Mouse (Mus musculus) regulatory T cell (primary cell): ENCODE data around the gene Hsd11b1.
"Not testable (repeated sequence)": the region's sequence is repeated elsewhere in the genome, so short reads cannot be mapped to it uniquely, and the experiment has no call there.

Experiments used
- in situ Hi-C: fragments of 300-600 bp; cut with MboI, MseI; formaldehyde crosslinking; loops from one replicate; pipeline ENCODE4 v1.15.1; 2025; ENCODE audit warnings: high pct_unique_total_duplicates

Gene Hsd11b1

GRCm38 (mm10) chr1:193263955-193264598, at the start of gene Hsd11b1:
Gene Hsd11b1, minus strand, starts transcription at chr1:193264075.
- in situ Hi-C loops, result loop anchor here (5.0 kb wide), 1 partner anchor 63 kb away; no protein-coding TSS in a partner anchor

GRCm38 (mm10) chr1:193311596-193311995, 47.7 kb upstream of the Hsd11b1 start:
- in situ Hi-C loops, result no loop called here

- in situ Hi-C loops, result no loop called here
Observed at GRCm38 (mm10) chr1:193310519-193311085, 46.7 kb upstream of the Hsd11b1 start.

GRCm38 (mm10) chr1:193309785-193310518, 46.1 kb upstream of the Hsd11b1 start:
- in situ Hi-C loops, result no loop called here

GRCm38 (mm10) chr1:193306832-193307231, 43.0 kb upstream of the Hsd11b1 start:
- in situ Hi-C loops, result no loop called here

- in situ Hi-C loops, result no loop called here
Observed at GRCm38 (mm10) chr1:193305386-193305785, 41.5 kb upstream of the Hsd11b1 start.

- in situ Hi-C loops, result no loop called here
Observed at GRCm38 (mm10) chr1:193303096-193303495, 39.2 kb upstream of the Hsd11b1 start.

- in situ Hi-C loops, result no loop called here
Observed at GRCm38 (mm10) chr1:193302093-193302405, 38.2 kb upstream of the Hsd11b1 start.

- in situ Hi-C loops, result no loop called here
Observed at GRCm38 (mm10) chr1:193301216-193302092, 37.6 kb upstream of the Hsd11b1 start.

GRCm38 (mm10) chr1:193299995-193300394, 36.1 kb upstream of the Hsd11b1 start:
- in situ Hi-C loops, result no loop called here

GRCm38 (mm10) chr1:193298141-193298765, 34.4 kb upstream of the Hsd11b1 start:
- in situ Hi-C loops, result no loop called here

- in situ Hi-C loops, result no loop called here
Observed at GRCm38 (mm10) chr1:193295920-193296319, 32.0 kb upstream of the Hsd11b1 start.

GRCm38 (mm10) chr1:193293926-193294325, 30.1 kb upstream of the Hsd11b1 start:
- in situ Hi-C loops, result no loop called here

GRCm38 (mm10) chr1:193293039-193293438, 29.2 kb upstream of the Hsd11b1 start:
- in situ Hi-C loops, result no loop called here

- in situ Hi-C loops, result no loop called here
Observed at GRCm38 (mm10) chr1:193290686-193291085, 26.8 kb upstream of the Hsd11b1 start.

GRCm38 (mm10) chr1:193289914-193290313, 26.0 kb upstream of the Hsd11b1 start:
- in situ Hi-C loops, result no loop called here

GRCm38 (mm10) chr1:193289076-193289475, 25.2 kb upstream of the Hsd11b1 start:
- in situ Hi-C loops, result no loop called here

- in situ Hi-C loops, result no loop called here
Observed at GRCm38 (mm10) chr1:193287578-193287977, 23.7 kb upstream of the Hsd11b1 start.

GRCm38 (mm10) chr1:193285766-193286325, 22.0 kb upstream of the Hsd11b1 start:
- in situ Hi-C loops, result not testable (repeated sequence)

GRCm38 (mm10) chr1:193284228-193284779, 20.4 kb upstream of the Hsd11b1 start:
- in situ Hi-C loops, result no loop called here

- in situ Hi-C loops, result no loop called here
Observed at GRCm38 (mm10) chr1:193281344-193281743, 17.5 kb upstream of the Hsd11b1 start.
